Mouse (Mus musculus): ENCODE measurements around the gene Bend3. TPM values are rescaled to one million over a fixed set of nuclear protein-coding genes. Genes with fewer than 3 reads are reported as not detected.

The Bend3 gene
- polyA plus RNA-seq, 1 experiment from 2014 or later, result 0.86 TPM

GRCm38 (mm10) chr10:43534382-43534781, 55.8 kb downstream of the Bend3 start:
- H3K4me1 ChIP-seq (replicated peaks; ENCODE audit: control insufficient read depth, insufficient read depth, low read length), result 0 out of 2 replicates have a peak, but pooled peaks cover 3% of the 10 kb centered on the region

GRCm38 (mm10) chr10:43537652-43538051, 59.0 kb downstream of the Bend3 start:
- no peaks in the 10 kb centered on the region for H3K9me3 ChIP-seq (ENCODE audit: control insufficient read depth)
- H3K36me3 ChIP-seq (ENCODE audit: control insufficient read depth, insufficient read depth), result peaks cover 6% of the 10 kb centered on the region
- no peak overlapping the region for H3K4me3 ChIP-seq (ENCODE audit: low read depth, low read length)
- H3K4me1 ChIP-seq (replicated peaks; ENCODE audit: control insufficient read depth, insufficient read depth, low read length), result 0 out of 2 replicates have a peak, but pooled peaks cover 3% of the 10 kb centered on the region
- H3K27ac ChIP-seq (ENCODE audit: low read depth, low read length), result peak overlapping the region; percentile 71
- H3K27me3 ChIP-seq (replicated peaks; ENCODE audit: control insufficient read depth, insufficient read depth, low read length), result no peaks in the 10 kb centered on the region
- ATAC-seq, result peak; percentile 66
- 76% methylated on average over 7 of the region's 7 CpGs for WGBS
- H3K4me2 ChIP-seq (replicated peaks; ENCODE audit: low read depth), result no peak overlapping the region
- no peak overlapping the region for H3K9ac ChIP-seq (ENCODE audit: low read depth, low read length)
- TF ChIP-seq CTCF (IDR thresholded peaks at IDR 0.05; ENCODE audit: low read depth), result no peak

More at GRCm38 (mm10) chr10:43534382-43534781, 55.8 kb downstream of the Bend3 start:
- no peak for TF ChIP-seq CTCF (IDR thresholded peaks at IDR 0.05; ENCODE audit: low read depth)
- no peaks in the 10 kb centered on the region for H3K9me3 ChIP-seq (ENCODE audit: control insufficient read depth)
- no peak overlapping the region for H3K4me3 ChIP-seq (ENCODE audit: low read depth, low read length)
- H3K27ac ChIP-seq (ENCODE audit: low read depth, low read length), result no peak overlapping the region
- WGBS, result 48% methylated on average over 1 of the region's 1 CpGs
- H3K27me3 ChIP-seq (replicated peaks; ENCODE audit: control insufficient read depth, insufficient read depth, low read length), result no peaks in the 10 kb centered on the region
- no peak overlapping the region for H3K4me2 ChIP-seq (replicated peaks; ENCODE audit: low read depth)
- peaks cover 37% of the 10 kb centered on the region for H3K36me3 ChIP-seq (ENCODE audit: control insufficient read depth, insufficient read depth)
- ATAC-seq, result no peak
- no peak overlapping the region for H3K9ac ChIP-seq (ENCODE audit: low read depth, low read length)

- 0 out of 2 replicates have a peak, but pooled peaks cover 3% of the 10 kb centered on the region for H3K4me1 ChIP-seq (replicated peaks; ENCODE audit: control insufficient read depth, insufficient read depth, low read length)
- H3K9me3 ChIP-seq (ENCODE audit: control insufficient read depth), result no peaks in the 10 kb centered on the region
- H3K36me3 ChIP-seq (ENCODE audit: control insufficient read depth, insufficient read depth), result no peaks in the 10 kb centered on the region; the same call in 1 of the 2 replicates
- 68% methylated on average over 5 of the region's 5 CpGs for WGBS
- TF ChIP-seq CTCF (IDR thresholded peaks at IDR 0.05; ENCODE audit: low read depth), result no peak
- H3K4me3 ChIP-seq (ENCODE audit: low read depth, low read length), result no peak overlapping the region
- 0 out of 2 replicates have a peak overlapping the region, but pooled peaks have one; percentile 72 for H3K4me2 ChIP-seq (replicated peaks; ENCODE audit: low read depth)
- H3K27ac ChIP-seq (ENCODE audit: low read depth, low read length), result 0 out of 2 replicates have a peak overlapping the region, but pooled peaks have one; percentile 71
- no peaks in the 10 kb centered on the region for H3K27me3 ChIP-seq (replicated peaks; ENCODE audit: control insufficient read depth, insufficient read depth, low read length)
- no peak for ATAC-seq
- no peak overlapping the region for H3K9ac ChIP-seq (ENCODE audit: low read depth, low read length)
Measured at GRCm38 (mm10) chr10:43538831-43539230, 60.2 kb downstream of the Bend3 start.

- Histone ChIP-seq H3K9me3 (ENCODE audit: control insufficient read depth) (no peaks in the 10 kb centered on the region), H3K36me3 (ENCODE audit: control insufficient read depth, insufficient read depth) (no peaks in the 10 kb centered on the region; the same call in 1 of the 2 replicates), H3K4me1 (replicated peaks; ENCODE audit: control insufficient read depth, insufficient read depth, low read length) (0 out of 2 replicates have a peak, but pooled peaks cover 3% of the 10 kb centered on the region), H3K9ac (ENCODE audit: low read depth, low read length) (peak overlapping the region; percentile 90), H3K4me2 (replicated peaks; ENCODE audit: low read depth) (peak overlapping the region; percentile 72), H3K27ac (ENCODE audit: low read depth, low read length) (peak overlapping the region; percentile 88), H3K27me3 (replicated peaks; ENCODE audit: control insufficient read depth, insufficient read depth, low read length) (no peaks in the 10 kb centered on the region), H3K4me3 (ENCODE audit: low read depth, low read length) (peak overlapping the region; percentile 90)
- no peak for ATAC-seq
- no peak for TF ChIP-seq CTCF (IDR thresholded peaks at IDR 0.05; ENCODE audit: low read depth)
- 10% methylated on average over 12 of the region's 12 CpGs for WGBS
Measured at GRCm38 (mm10) chr10:43539746-43540310, 61.2 kb downstream of the Bend3 start.

GRCm38 (mm10) chr10:43540442-43541152, 62.0 kb downstream of the Bend3 start, which contains the start of gene 1700021F05Rik:
Gene 1700021F05Rik (minus strand): TSS chr10:43540994.
- no peaks in the 10 kb centered on the region for H3K27me3 ChIP-seq (replicated peaks; ENCODE audit: control insufficient read depth, insufficient read depth, low read length)
- TF ChIP-seq CTCF (IDR thresholded peaks at IDR 0.05; ENCODE audit: low read depth), result peak; percentile 90
- peak; percentile 97 for ATAC-seq

GRCm38 (mm10) chr10:43541153-43541544, 62.5 kb downstream of the Bend3 start:
- peak overlapping the region; percentile 90; the same call in 1 of the 2 replicates for H3K4me3 ChIP-seq (ENCODE audit: low read depth, low read length)
- TF ChIP-seq CTCF (IDR thresholded peaks at IDR 0.05; ENCODE audit: low read depth), result no peak
- WGBS, result 38% methylated on average over 7 of the region's 8 CpGs
- 0 out of 2 replicates have a peak overlapping the region, but pooled peaks have one; percentile 90 for H3K9ac ChIP-seq (ENCODE audit: low read depth, low read length)
- peak overlapping the region; percentile 72 for H3K4me2 ChIP-seq (replicated peaks; ENCODE audit: low read depth)
- H3K4me1 ChIP-seq (replicated peaks; ENCODE audit: control insufficient read depth, insufficient read depth, low read length), result 0 out of 2 replicates have a peak, but pooled peaks cover 3% of the 10 kb centered on the region
- H3K36me3 ChIP-seq (ENCODE audit: control insufficient read depth, insufficient read depth), result no peaks in the 10 kb centered on the region
- ATAC-seq, result no peak
- no peaks in the 10 kb centered on the region for H3K27me3 ChIP-seq (replicated peaks; ENCODE audit: control insufficient read depth, insufficient read depth, low read length)
- H3K9me3 ChIP-seq (ENCODE audit: control insufficient read depth), result no peaks in the 10 kb centered on the region
- H3K27ac ChIP-seq (ENCODE audit: low read depth, low read length), result no peak overlapping the region

More at GRCm38 (mm10) chr10:43540442-43541152, 62.0 kb downstream of the Bend3 start, which contains the start of gene 1700021F05Rik:
- peak within 1 kb of the TSS; percentile 90 for H3K4me3 ChIP-seq (ENCODE audit: low read depth, low read length)
- H3K9ac ChIP-seq (ENCODE audit: low read depth, low read length), result peak within 1 kb of the TSS; percentile 90
- H3K36me3 ChIP-seq (ENCODE audit: control insufficient read depth, insufficient read depth), result no peaks in the 10 kb centered on the region; the same call in 1 of the 2 replicates
- peak within 1 kb of the TSS; percentile 88 for H3K27ac ChIP-seq (ENCODE audit: low read depth, low read length)
- peak within 1 kb of the TSS; percentile 72 for H3K4me2 ChIP-seq (replicated peaks; ENCODE audit: low read depth)
- under 1% methylated on average over 44 of the region's 56 CpGs for WGBS
- no peaks in the 10 kb centered on the region for H3K9me3 ChIP-seq (ENCODE audit: control insufficient read depth)
- 0 out of 2 replicates have a peak, but pooled peaks cover 3% of the 10 kb centered on the region for H3K4me1 ChIP-seq (replicated peaks; ENCODE audit: control insufficient read depth, insufficient read depth, low read length)
